In genomic region chr6:101949681-101950080, GRCm38 (mm10) we compare ENCODE assay signal across 28 mouse cellular contexts.
DNase-seq lines count a peak whose midpoint lies in the region; ATAC-seq and TF ChIP-seq lines count a peak whose summit lies in the region.
"Had no signal": no experiment of that assay in that cellular context is flagged by ENCODE, and none has a peak within 500 bp of the region (broad histone marks: within the 10 kb centered on the region; RNA-seq: fewer than 3 reads in every experiment).

No protein-coding gene starts in this region.

- 54% methylated on average over 3 of the region's 3 CpGs for WGBS in forebrain, embryonic 14.5 days
- 63% methylated on average over 3 of the region's 3 CpGs for WGBS in forebrain, embryonic 13.5 days
- WGBS in kidney, adult 2 months: 32% methylated on average over 3 of the region's 3 CpGs
- 33% methylated on average over 3 of the region's 3 CpGs for WGBS in lung, postnatal 0 days
- WGBS in neural tube, embryonic 15.5 days: 83% methylated on average over 3 of the region's 3 CpGs

- no peaks in the 10 kb centered on the region for H3K4me1 ChIP-seq in forebrain, embryonic 14.5 days (ENCODE audit: control insufficient read depth, insufficient read depth, low read length)
- no peaks in the 10 kb centered on the region for H3K4me1 ChIP-seq in forebrain, embryonic 13.5 days
- H3K4me1 ChIP-seq in kidney, adult 2 months (ENCODE audit: control insufficient read depth, insufficient read depth, low read length): no peaks in the 10 kb centered on the region
- H3K4me1 ChIP-seq in lung, postnatal 0 days (ENCODE audit: insufficient read depth, low read depth, low read length): no peaks in the 10 kb centered on the region
- no peaks in the 10 kb centered on the region for H3K4me1 ChIP-seq in neural tube, embryonic 15.5 days
- H3K4me1 ChIP-seq: embryonic facial prominence, embryonic 13.5 days; hindbrain, embryonic 13.5 days; kidney, embryonic 15.5 days; limb, embryonic 12.5 days; midbrain, embryonic 12.5 days had no signal

- no peak for TF ChIP-seq EP300 in lung, postnatal 0 days (IDR thresholded peaks at IDR 0.05)

- H3K27ac ChIP-seq in forebrain, embryonic 14.5 days (ENCODE audit: low read depth, low read length): no peak overlapping the region
- H3K27ac ChIP-seq in forebrain, embryonic 13.5 days: no peak overlapping the region
- H3K27ac ChIP-seq in kidney, adult 2 months (ENCODE audit: insufficient read depth, low read depth, low read length): no peak overlapping the region
- no peak overlapping the region for H3K27ac ChIP-seq in lung, postnatal 0 days (ENCODE audit: low read length)
- H3K27ac ChIP-seq in neural tube, embryonic 15.5 days (replicated peaks): no peak overlapping the region
- H3K27ac ChIP-seq: embryonic facial prominence, embryonic 13.5 days; hindbrain, embryonic 13.5 days; kidney, embryonic 15.5 days; limb, embryonic 12.5 days; midbrain, embryonic 12.5 days had no signal

- H3K36me3 ChIP-seq in forebrain, embryonic 14.5 days (ENCODE audit: control insufficient read depth, insufficient read depth, low read length): no peaks in the 10 kb centered on the region
- H3K36me3 ChIP-seq in forebrain, embryonic 13.5 days (ENCODE audit: poor library complexity, severe bottlenecking): no peaks in the 10 kb centered on the region
- no peaks in the 10 kb centered on the region for H3K36me3 ChIP-seq in kidney, adult 2 months (ENCODE audit: control insufficient read depth, insufficient read depth, low read length)
- no peaks in the 10 kb centered on the region for H3K36me3 ChIP-seq in lung, postnatal 0 days (ENCODE audit: insufficient read depth, low read length)
- no peaks in the 10 kb centered on the region for H3K36me3 ChIP-seq in neural tube, embryonic 15.5 days
- H3K36me3 ChIP-seq: embryonic facial prominence, embryonic 13.5 days; heart, embryonic 12.5 days; hindbrain, embryonic 13.5 days; kidney, embryonic 15.5 days; limb, embryonic 12.5 days; midbrain, embryonic 12.5 days had no signal

- ATAC-seq in forebrain, embryonic 14.5 days: 0 out of 2 replicates have a peak, but pooled peaks have one; percentile 26
- ATAC-seq in forebrain, embryonic 13.5 days: no peak
- ATAC-seq in lung, postnatal 0 days: no peak
- no peak for ATAC-seq in neural tube, embryonic 15.5 days (ENCODE audit: low FRiP score)
- ATAC-seq: CD4-positive, CD25-positive, alpha-beta regulatory T cell, adult 4 months; intestine, postnatal 0 days had no signal

- TF ChIP-seq POLR2A in kidney, adult 2 months (IDR thresholded peaks at IDR 0.05; ENCODE audit: low read depth, low read length): no peak

- DNase-seq in forebrain, embryonic 14.5 days (ENCODE audit: low spot score): peak; percentile 34
- DNase-seq in kidney, adult 2 months: peak; percentile 7
- DNase-seq in kidney, postnatal 25 days: no peak
- peak; percentile 1 for DNase-seq in lung, postnatal 14 days
- no peak for DNase-seq in lung, postnatal 0 days (ENCODE audit: low spot score)
- peak; percentile 21 for DNase-seq in NIH3T3 (ENCODE audit: low read depth)
- DNase-seq: adrenal gland, postnatal 10 days; cerebellum, adult 11-12 months; cerebellum, adult 9-11 months; embryo, embryonic 11 days; gastrocnemius, postnatal 14 days; heart, postnatal 36 days; layer of hippocampus, adult 9-11 months; retina, postnatal 1 day; right cerebral cortex, postnatal 14 days; thymus, postnatal 4 days had no signal

- H3K9ac ChIP-seq in forebrain, embryonic 14.5 days (ENCODE audit: low read length): no peak overlapping the region
- H3K9ac ChIP-seq in forebrain, embryonic 13.5 days: no peak overlapping the region
- H3K9ac ChIP-seq in lung, postnatal 0 days (replicated peaks; ENCODE audit: low read depth): no peak overlapping the region
- H3K9ac ChIP-seq in neural tube, embryonic 15.5 days (replicated peaks): no peak overlapping the region
- H3K9ac ChIP-seq: embryonic facial prominence, embryonic 13.5 days; heart, embryonic 12.5 days; hindbrain, embryonic 13.5 days; kidney, embryonic 15.5 days; limb, embryonic 12.5 days; midbrain, embryonic 12.5 days had no signal

- H3K4me3 ChIP-seq in forebrain, embryonic 14.5 days (ENCODE audit: low read depth, low read length): no peak overlapping the region
- no peak overlapping the region for H3K4me3 ChIP-seq in forebrain, embryonic 13.5 days
- H3K4me3 ChIP-seq in kidney, adult 2 months (ENCODE audit: insufficient read depth, low read depth, low read length): no peak overlapping the region
- H3K4me3 ChIP-seq in lung, postnatal 0 days (ENCODE audit: low read depth, low read length): no peak overlapping the region
- H3K4me3 ChIP-seq in neural tube, embryonic 15.5 days (replicated peaks): no peak overlapping the region
- H3K4me3 ChIP-seq: embryonic facial prominence, embryonic 13.5 days; erythroblast, embryonic 14.5 days; heart, embryonic 12.5 days; hindbrain, embryonic 13.5 days; kidney, embryonic 15.5 days; limb, embryonic 12.5 days; midbrain, embryonic 12.5 days had no signal

- no peak overlapping the region for H3K4me2 ChIP-seq in forebrain, embryonic 14.5 days (ENCODE audit: low read length)
- H3K4me2 ChIP-seq in forebrain, embryonic 13.5 days: no peak overlapping the region
- no peak overlapping the region for H3K4me2 ChIP-seq in lung, postnatal 0 days (replicated peaks; ENCODE audit: low read depth, low read length)
- H3K4me2 ChIP-seq in neural tube, embryonic 15.5 days: no peak overlapping the region
- H3K4me2 ChIP-seq: embryonic facial prominence, embryonic 13.5 days; heart, embryonic 12.5 days; hindbrain, embryonic 13.5 days; kidney, embryonic 15.5 days; limb, embryonic 12.5 days; liver, embryonic 11.5 days; midbrain, embryonic 12.5 days had no signal

- no peaks in the 10 kb centered on the region for H3K27me3 ChIP-seq in forebrain, embryonic 14.5 days (replicated peaks; ENCODE audit: control insufficient read depth, insufficient read depth, low read length)
- H3K27me3 ChIP-seq in forebrain, embryonic 13.5 days: no peaks in the 10 kb centered on the region
- H3K27me3 ChIP-seq in kidney, adult 2 months (replicated peaks; ENCODE audit: control insufficient read depth, insufficient read depth, low read length): no peaks in the 10 kb centered on the region
- H3K27me3 ChIP-seq in lung, postnatal 0 days (replicated peaks; ENCODE audit: insufficient read depth, low read length): no peaks in the 10 kb centered on the region
- H3K27me3 ChIP-seq in neural tube, embryonic 15.5 days (replicated peaks): no peaks in the 10 kb centered on the region
- H3K27me3 ChIP-seq: embryonic facial prominence, embryonic 13.5 days; heart, embryonic 12.5 days; hindbrain, embryonic 13.5 days; kidney, embryonic 15.5 days; limb, embryonic 12.5 days; midbrain, embryonic 12.5 days had no signal

- no peaks in the 10 kb centered on the region for H3K9me3 ChIP-seq in forebrain, embryonic 14.5 days (replicated peaks; ENCODE audit: control insufficient read depth, low read length)
- H3K9me3 ChIP-seq in forebrain, embryonic 13.5 days (replicated peaks): 0 out of 2 replicates have a peak, but pooled peaks cover 3% of the 10 kb centered on the region
- H3K9me3 ChIP-seq in lung, postnatal 0 days (ENCODE audit: low read length): no peaks in the 10 kb centered on the region
- no peaks in the 10 kb centered on the region for H3K9me3 ChIP-seq in neural tube, embryonic 15.5 days (replicated peaks)
- H3K9me3 ChIP-seq: embryonic facial prominence, embryonic 13.5 days; heart, embryonic 12.5 days; hindbrain, embryonic 13.5 days; kidney, embryonic 15.5 days; limb, embryonic 12.5 days; midbrain, embryonic 12.5 days had no signal

- TF ChIP-seq CTCF in kidney, adult 2 months (conservative IDR thresholded peaks at IDR 0.05; ENCODE audit: insufficient read depth, insufficient read length, low read depth, low read length): no peak
- TF ChIP-seq CTCF in lung, postnatal 0 days (IDR thresholded peaks at IDR 0.05): no peak

Comparison
In these comparisons a context has a peak if more than half of its experiments do, and no peak if none do; other contexts are left out.
1. DNase-seq: peak in forebrain, embryonic 14.5 days (single experiment), kidney, adult 2 months (single experiment), lung, postnatal 14 days (single experiment) and NIH3T3 (single experiment); none in kidney, postnatal 25 days (0 of 2) and lung, postnatal 0 days (single experiment).